Mouse (Mus musculus) megakaryocyte, embryonic 14.5 days (primary cell): ENCODE data around the gene Zfp101. TPM values are rescaled to one million over a fixed set of nuclear protein-coding genes. Genes with fewer than 3 reads are reported as not detected.

Experiments
- H3K27me3 ChIP-seq: replicated peaks from 2 replicates; pipeline ENCODE3; 2012; ENCODE audit warnings: inconsistent platforms
- H3K36me3 ChIP-seq: replicated peaks from 2 replicates; pipeline ENCODE3; 2012; ENCODE audit warnings: low read length, inconsistent platforms, mixed read lengths
- H3K4me1 ChIP-seq: 2 replicates; pipeline ENCODE4 v1.6.1; 2012; ENCODE audit warnings: inconsistent platforms
- H3K4me3 ChIP-seq: replicated peaks from 2 replicates; pipeline ENCODE3; 2012; ENCODE audit warnings: moderate library complexity, mild to moderate bottlenecking, inconsistent platforms
- H3K9me3 ChIP-seq: 2 replicates; pipeline ENCODE4 v1.6.1; 2012; ENCODE audit warnings: inconsistent platforms
- FLI1 ChIP-seq: IDR thresholded peaks from 2 replicates; pipeline ENCODE4 v1.6.1; 2012; ENCODE audit warnings: low read length, inconsistent platforms, mixed read lengths
- GATA1 ChIP-seq: IDR thresholded peaks from 3 replicates; pipeline ENCODE4 v1.6.1; 2012; ENCODE audit warnings: mixed read lengths, low read length, inconsistent platforms, borderline replicate concordance
- polyA plus RNA-seq: library from polyadenylated mRNA; stranded (reverse); fragments of >175 nt; gene quantifications from 2 replicates; pipeline ENCODE4 v1.2.3, GENCODE M21; 2012; ENCODE audit warnings: low replicate concordance; ENCODE audit not compliant: insufficient read depth

The Zfp101 gene
- 0.06 TPM in 1 of 2 replicates, not detected in the other for polyA plus RNA-seq

DNA sequence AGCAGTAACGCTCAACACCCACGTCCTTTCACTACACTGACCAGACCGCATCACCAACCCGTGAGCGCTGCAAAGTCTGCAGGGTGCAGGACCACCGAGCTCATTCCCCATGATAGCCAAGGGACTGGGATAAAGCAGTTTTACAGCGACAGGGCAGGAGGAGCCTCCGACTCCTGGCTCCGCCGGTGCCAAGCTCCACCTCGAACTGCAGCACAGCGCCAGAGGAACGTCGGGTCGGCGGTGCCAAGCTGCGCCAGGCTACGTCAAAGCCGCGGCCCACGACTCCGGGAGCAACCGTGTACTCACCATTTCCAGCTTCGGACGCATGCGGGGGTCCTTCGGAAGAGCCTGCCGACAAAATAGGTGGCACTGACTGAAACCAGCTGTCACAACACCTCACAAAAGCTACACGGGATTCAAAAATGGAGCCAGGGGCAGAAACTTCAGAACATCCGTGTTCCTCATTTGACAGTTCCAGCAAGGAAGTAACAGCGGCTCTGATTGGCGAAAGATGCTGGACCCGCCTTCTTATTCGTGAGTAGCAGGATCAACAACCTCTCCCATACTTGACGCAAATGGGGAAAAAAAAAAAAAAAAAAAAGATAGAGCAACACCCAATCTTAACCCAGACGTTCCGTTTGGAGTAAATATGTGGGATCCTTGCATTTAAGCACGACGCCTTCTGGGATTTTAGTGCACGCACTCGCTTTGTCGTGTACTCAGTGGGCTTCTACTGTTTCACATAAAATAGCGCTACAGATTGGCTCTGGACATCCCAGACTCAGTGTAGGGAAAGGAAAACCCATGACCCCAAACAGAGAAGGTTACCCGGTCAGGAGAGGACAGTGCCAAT lies at the start of gene Zfp101:
Gene Zfp101, minus strand, starts transcription at position 460 of the 853 bp plus-strand sequence.
- TF ChIP-seq FLI1 (no peak), GATA1 (no peak)
- Histone ChIP-seq H3K27me3 (no peaks in the 10 kb centered on the region), H3K9me3 (no peaks in the 10 kb centered on the region), H3K36me3 (peaks cover 18% of the 10 kb centered on the region), H3K4me3 (peak within 1 kb of the TSS; percentile 99), H3K4me1 (peaks cover 23% of the 10 kb centered on the region)

DNA sequence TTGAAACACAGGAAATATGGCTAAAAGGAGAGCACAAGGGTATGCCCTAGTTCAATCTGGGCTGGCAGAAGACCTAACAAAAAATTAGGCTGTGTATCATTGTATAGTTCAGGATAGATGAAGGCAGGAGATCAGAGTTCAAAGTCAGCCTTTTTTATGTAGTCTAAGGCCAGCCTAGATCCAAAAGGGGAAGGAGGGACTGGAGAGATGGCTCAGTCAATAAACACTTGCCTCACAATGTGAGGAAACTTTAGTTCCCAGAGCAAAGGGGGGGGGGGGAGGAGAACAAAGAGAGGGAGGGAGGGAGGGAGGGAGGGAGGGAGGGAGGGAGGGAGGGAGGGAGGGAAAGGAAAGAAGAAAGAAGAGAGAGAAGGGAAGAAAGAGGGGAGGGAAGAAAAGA lies 46.7 kb upstream of the Zfp101 start:
- no peaks in the 10 kb centered on the region for H3K9me3 ChIP-seq
- peaks cover 4% of the 10 kb centered on the region for H3K27me3 ChIP-seq
- TF ChIP-seq FLI1 = no peak
- no peak for TF ChIP-seq GATA1
- no peak overlapping the region for H3K4me3 ChIP-seq
- peaks cover 8% of the 10 kb centered on the region for H3K4me1 ChIP-seq
- no peaks in the 10 kb centered on the region for H3K36me3 ChIP-seq

DNA sequence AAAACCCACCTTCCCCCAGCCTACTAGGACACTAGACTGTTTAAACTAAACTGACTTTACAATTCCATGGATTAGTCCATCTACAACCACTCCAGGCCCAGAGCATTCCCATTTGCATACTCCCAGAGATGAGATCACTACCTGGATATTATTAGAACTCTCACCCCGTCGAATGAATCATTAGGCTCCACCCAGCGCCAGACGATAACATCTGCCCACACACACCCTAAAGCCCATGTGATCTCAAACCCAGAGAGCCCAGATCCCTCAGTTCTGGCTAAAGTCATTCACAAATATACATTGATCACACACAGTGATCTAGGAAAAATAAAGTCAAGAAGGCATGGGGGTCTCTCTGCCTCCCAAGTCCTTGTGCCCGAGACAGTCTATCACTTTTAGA lies 45.5 kb upstream of the Zfp101 start:
- H3K27me3 ChIP-seq = peaks cover 2% of the 10 kb centered on the region
- H3K4me1 ChIP-seq = peaks cover 8% of the 10 kb centered on the region
- no peak overlapping the region for H3K4me3 ChIP-seq
- no peaks in the 10 kb centered on the region for H3K9me3 ChIP-seq
- no peaks in the 10 kb centered on the region for H3K36me3 ChIP-seq
- TF ChIP-seq GATA1 (no peak), FLI1 (no peak)

DNA sequence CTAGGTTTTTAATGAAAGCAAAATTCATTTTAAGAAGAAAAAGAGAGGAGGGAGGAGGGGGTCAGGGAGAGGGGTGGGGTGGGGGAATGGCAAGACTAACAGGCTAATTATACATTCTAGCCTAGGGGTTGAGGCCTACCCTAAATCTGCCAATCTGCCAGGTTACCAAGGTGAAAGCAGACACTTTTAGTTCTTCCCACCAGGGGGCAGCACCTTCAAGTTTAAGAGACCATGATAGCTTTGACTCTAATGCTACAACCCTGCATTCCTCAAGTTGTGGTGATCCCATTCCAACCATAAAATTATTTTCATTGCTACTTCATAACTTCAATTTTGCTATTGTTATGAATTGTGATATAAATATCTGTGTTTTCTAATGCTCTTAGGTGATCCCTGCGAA lies 44.7 kb upstream of the Zfp101 start:
- Histone ChIP-seq H3K4me1 (peaks cover 8% of the 10 kb centered on the region), H3K36me3 (no peaks in the 10 kb centered on the region)

DNA sequence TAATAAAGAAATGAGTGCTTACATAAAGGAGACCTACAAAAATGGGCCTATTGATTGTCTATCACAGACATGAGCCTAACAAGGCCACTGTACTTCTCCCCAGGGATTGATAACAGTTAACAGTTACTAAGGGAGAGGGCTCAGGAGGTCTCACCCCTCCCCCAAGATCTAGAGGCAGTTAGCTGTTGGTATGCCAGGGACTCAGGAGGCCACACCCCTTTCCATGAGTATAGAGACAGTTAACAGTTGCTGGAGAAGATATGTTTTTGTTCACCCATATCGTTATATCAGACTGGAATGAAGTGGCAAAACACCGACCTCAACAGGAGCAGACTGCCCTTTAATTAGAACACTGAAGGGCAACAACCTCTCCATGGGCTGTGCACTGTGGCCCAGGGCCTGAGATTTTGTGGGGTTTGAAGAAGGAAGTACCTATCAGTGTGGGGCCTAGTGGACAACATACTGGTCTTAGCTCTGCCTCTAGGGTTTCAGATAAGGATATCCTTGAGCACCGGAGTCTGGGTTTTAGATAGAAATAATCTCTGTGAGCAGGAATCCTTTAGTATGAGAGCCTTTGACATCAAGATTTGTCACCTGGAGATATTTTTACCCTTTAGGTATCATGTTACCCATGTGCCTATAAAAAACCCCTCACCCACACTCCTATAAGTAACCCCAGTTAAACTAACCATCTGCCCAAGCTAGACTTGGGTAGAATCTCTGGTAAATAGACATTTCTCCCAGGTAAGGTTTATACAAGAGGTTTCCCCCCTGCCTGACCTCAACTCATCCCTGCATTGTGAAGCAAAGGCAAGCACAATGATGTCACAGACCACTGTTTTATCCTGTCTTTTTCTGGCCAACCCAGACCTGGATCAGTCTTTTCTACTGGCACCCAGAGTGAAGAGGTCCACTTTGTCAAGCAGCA lies 37.8 kb upstream of the Zfp101 start, which contains the start of gene Actl9:
Gene Actl9, plus strand, starts transcription at position 878 of the 928 bp plus-strand sequence.
- TF ChIP-seq FLI1 (no peak), GATA1 (no peak)
- no peak within 1 kb of the TSS for H3K4me3 ChIP-seq
- no peaks in the 10 kb centered on the region for H3K36me3 ChIP-seq
- H3K4me1 ChIP-seq = no peaks in the 10 kb centered on the region
- H3K27me3 ChIP-seq = peaks cover 6% of the 10 kb centered on the region
- no peaks in the 10 kb centered on the region for H3K9me3 ChIP-seq

More for the DNA sequence above, 44.7 kb upstream of the Zfp101 start:
- peaks cover under 1% of the 10 kb centered on the region for H3K27me3 ChIP-seq
- TF ChIP-seq GATA1 (no peak), FLI1 (no peak)
- no peaks in the 10 kb centered on the region for H3K9me3 ChIP-seq
- no peak overlapping the region for H3K4me3 ChIP-seq

DNA sequence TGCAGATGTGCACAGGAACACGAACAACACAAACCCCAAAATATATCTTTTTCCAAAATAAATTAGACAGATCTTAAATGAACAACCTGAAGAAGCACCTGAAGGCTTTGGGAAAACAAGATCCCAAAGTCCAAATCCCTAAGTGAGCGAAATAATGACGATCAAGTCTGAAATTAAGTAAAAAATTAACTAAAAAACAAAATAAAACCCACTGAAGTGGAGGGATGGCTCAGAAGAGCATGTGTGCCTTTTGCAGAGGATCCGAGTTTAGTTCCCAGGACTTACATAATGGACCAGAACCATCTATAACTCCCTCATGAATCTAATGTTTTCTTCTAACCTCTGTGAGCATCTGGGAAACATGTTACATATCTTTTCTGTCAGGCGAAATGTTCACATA lies 2.2 kb downstream of the Zfp101 start:
- H3K36me3 ChIP-seq = peaks cover 25% of the 10 kb centered on the region
- TF ChIP-seq FLI1 = no peak
- no peak for TF ChIP-seq GATA1
- H3K9me3 ChIP-seq = no peaks in the 10 kb centered on the region
- peaks cover 36% of the 10 kb centered on the region for H3K4me1 ChIP-seq
- H3K4me3 ChIP-seq = no peak overlapping the region
- no peaks in the 10 kb centered on the region for H3K27me3 ChIP-seq

DNA sequence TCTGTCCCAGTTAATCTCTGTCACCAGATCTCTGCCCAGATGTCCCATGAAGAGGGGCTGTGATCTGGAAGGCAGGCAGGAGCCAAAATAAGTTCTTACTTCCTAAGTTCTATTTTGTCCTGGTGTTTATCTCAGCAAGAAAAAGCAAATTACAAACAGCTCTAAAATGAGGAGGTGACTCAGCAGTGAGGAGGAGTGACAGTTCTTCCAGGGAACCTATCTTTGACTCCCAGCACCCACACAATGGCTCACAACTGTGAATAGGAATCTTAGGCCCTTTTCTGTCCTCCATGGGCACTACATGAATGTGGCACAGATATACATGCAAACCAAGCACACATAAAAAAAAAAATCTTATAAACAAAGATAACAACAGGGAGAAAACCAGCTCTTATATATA lies 8.7 kb downstream of the Zfp101 start:
- Histone ChIP-seq H3K27me3 (no peaks in the 10 kb centered on the region), H3K4me3 (no peak overlapping the region), H3K4me1 (peaks cover 36% of the 10 kb centered on the region), H3K36me3 (peaks cover 67% of the 10 kb centered on the region), H3K9me3 (no peaks in the 10 kb centered on the region)
- no peak for TF ChIP-seq FLI1
- TF ChIP-seq GATA1 = no peak

DNA sequence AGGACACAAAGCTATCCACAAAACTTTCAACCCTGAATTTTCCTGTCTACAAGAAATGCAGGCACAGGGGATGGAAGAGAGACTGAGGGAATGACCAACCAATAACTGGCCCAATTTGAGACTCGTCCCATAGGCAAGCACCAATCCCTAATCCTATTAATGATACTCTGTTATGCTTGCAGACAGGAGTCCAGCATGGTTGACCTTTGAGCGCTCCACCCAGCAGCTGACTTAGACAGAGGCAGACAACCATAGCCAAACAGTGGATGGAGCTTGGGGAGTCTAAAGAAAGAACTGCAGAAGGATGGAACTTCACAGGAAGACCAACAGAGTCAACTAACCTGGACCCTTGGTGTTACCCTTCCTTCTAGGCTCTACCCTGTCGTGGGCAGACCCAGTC lies 21.6 kb downstream of the Zfp101 start:
- Histone ChIP-seq H3K4me3 (no peak overlapping the region), H3K4me1 (no peaks in the 10 kb centered on the region), H3K9me3 (peaks cover 10% of the 10 kb centered on the region), H3K36me3 (peaks cover 6% of the 10 kb centered on the region), H3K27me3 (no peaks in the 10 kb centered on the region)
- TF ChIP-seq FLI1 (no peak), GATA1 (no peak)

DNA sequence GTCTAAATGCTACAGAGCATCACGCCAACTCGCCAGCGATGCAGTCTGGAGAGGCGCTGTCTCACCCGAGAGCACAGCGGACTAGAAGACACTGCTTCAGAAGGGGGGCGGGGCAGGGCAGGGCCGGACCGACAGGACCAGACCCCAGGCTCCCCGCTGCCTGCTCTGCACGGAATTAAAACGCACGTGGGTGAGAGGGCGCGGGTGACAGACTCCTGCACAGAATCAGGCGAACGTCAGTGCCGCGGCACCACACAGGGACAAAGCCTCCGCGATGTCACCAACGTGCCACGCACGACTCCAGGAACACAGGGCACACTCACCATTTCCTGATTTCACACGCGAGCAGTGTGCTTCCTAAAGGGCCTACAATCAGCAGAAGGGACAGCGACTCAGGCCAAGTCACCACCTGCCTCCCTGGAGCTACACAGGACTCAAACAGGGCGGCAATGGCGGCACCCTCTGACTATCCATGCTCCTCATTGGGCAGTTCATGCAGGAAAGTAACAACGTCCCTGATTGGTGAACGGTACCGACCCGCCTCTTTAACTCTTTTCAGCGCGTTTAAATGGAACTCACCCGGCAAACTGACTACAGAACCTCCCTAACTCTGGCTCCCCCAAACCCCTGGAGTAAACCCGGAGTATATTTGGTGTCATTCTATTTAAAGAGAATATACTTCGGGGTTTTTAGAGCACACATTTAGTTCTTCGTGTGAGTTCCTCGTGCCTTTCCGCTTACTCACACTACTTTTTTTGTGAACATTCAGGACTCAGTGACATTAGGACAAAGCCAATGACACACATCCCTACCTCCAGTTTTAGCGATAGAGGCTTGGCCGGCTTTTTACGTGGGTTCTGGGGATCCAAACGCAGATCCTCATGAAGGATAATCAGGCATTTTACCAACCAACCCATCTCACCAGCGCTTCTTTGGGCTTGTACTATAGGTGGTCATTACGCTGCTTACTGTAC lies 35.7 kb downstream of the Zfp101 start, which contains the start of gene Zfp81:
Gene Zfp81, minus strand, starts transcription at position 468 of the 974 bp plus-strand sequence.
- peaks cover 5% of the 10 kb centered on the region for H3K36me3 ChIP-seq
- no peaks in the 10 kb centered on the region for H3K27me3 ChIP-seq
- no peak for TF ChIP-seq GATA1
- TF ChIP-seq FLI1 = no peak
- H3K9me3 ChIP-seq = peaks cover 4% of the 10 kb centered on the region
- peak within 1 kb of the TSS; percentile 98 for H3K4me3 ChIP-seq
- peaks cover 21% of the 10 kb centered on the region for H3K4me1 ChIP-seq
